Mouse (Mus musculus) granulocyte monocyte progenitor cell, adult 5-6 weeks (primary cell): ENCODE measurements around the gene Jam3. TPM values are rescaled to one million over a fixed set of nuclear protein-coding genes. Genes with fewer than 3 reads are reported as not detected.
"Not testable (repeated sequence)": the region's sequence is repeated elsewhere in the genome, so short reads cannot be mapped to it uniquely, and the experiment has no call there.

ENCODE experiments used
- ATAC-seq: replicated peaks from 2 replicates; pipeline ENCODE4 v1.8.0; 2016; ENCODE audit warnings: mild to moderate bottlenecking, moderate TSS enrichment, inconsistent platforms; ENCODE audit not compliant: poor library complexity, severe bottlenecking
- total RNA-seq, 2 experiments: library from RNA; stranded (forward) in 1 of 2; stranded (reverse) in 1 of 2; fragments of 200-712, 200-1000 nt in 1 of 2; fragments of >200 nt in 1 of 2; fragmentation: Nextera tagmentation in 1 of 2; gene quantifications; 2 replicates each; pipeline ENCODE4 v1.2.3; 2014 to 2017

Gene Jam3
- total RNA-seq, 2 experiments from 2014 or later, result 0.26 TPM; not detected in 1

DNA sequence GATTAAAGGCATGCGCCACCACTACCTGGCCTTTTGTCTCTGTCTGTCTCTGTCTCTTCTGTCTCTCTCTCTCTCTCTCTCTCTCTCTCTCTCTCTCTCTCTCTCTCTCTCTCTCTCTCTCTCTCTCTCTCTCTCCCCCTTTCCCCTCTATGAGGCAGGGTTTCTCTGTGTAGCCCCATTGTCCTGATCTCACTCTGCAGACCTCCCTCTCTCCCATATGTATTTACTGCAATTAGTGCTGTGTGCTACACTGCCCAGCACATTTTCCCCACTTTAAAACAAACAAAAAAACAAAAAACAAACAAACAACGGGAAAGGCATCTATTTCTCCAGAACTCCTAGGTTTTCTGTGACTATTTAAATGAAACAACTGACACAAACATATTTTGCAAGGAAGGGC lies 18.4 kb upstream of the Jam3 start:
- ATAC-seq, result no peak

DNA sequence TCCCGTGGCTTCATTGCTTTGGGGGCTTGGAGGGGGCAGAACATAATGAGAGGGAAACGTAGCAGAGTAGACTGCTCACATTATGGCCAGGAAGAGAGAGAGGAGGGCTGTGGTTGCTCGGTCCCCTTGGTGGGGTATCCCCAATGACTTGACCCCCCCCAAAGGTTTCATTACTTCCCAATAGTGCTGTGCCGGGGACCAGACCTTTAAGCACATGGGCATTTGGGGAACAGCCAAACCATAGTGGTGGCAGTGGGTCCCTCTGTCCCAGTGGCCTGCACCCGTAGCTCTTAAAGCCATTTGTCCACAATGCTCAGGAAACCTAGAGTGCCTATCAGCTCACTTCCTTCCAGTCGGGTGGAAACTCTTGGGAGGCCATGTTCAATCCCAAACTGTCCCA lies 17.6 kb upstream of the Jam3 start:
- peak; percentile 37; the same call in 1 of the 2 replicates for ATAC-seq

DNA sequence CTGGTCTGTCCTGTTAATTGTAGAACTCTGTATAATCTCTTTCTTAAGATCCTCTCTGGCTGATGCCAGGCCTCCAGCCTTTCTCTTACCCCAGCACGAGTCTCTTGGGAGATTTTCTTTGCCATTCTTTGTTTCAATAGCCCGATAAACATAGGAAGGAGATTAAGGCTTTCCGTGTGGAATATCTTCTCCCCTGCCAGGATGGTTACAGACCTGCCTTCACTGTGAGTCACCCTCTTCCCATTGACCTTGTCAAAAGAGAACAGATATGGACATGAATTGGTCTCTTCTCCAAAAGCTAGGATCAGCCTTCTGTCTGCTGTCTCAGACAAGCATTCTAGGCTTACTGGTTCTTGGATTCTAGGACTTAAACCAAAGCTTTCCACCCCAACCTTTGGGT lies 15.5 kb upstream of the Jam3 start:
- no peak for ATAC-seq

DNA sequence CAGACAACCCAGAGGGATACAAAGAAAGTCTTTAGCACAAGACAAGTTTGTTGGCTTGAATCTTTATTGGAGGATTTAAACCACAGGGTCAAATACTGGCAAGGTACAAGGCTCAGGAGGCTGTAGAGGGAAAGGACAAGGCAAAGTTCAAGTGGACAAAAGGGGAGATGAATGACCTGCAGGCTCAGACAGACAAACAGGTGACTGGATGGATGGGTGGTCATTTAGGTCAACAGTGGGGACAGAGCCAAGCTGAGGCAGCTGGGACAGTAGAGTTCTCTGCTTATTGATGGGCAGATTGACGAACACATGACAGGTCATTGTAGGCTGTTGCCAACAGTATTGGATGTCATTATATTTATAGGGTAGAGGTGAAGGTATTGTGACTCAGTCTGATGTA lies 11.8 kb upstream of the Jam3 start:
- ATAC-seq, result no peak

DNA sequence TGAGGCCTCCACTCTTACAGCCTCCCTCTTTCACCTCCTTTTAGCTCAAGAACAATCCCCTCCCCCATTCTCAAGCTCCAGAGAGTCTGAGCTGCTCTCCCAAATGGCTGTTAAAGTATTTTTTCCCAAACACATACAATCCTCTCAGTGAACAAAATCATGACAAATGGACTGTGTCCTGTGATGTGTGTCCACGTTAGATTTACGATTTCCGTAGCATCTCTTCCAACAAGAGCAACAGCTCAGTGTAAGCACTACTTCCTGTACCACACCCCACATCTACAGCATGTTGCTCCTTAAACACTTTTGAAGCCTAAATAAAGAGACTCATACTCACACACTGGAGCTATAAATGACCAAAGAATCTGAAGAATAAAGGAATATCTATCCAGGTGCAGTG lies 10.4 kb upstream of the Jam3 start:
- ATAC-seq, result no peak

DNA sequence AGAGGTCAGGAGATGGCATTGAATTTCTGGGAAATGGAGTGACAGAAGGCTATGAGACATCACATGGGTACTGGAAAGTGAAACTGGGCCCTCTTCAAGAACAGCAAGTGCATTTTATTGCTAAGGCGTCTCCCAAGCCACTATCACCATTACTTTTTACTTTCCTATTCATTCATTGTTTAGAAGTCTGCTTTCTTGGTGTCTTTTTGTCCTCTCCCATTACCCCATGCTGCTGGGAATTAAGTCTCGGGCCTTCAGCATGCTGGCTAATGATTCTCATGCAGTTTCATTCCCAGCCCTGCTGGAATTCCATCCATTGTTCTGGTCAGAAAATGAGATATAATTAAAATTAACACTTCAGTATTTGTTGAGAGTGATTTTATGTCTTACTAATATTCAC lies 9.7 kb upstream of the Jam3 start:
- no peak for ATAC-seq

DNA sequence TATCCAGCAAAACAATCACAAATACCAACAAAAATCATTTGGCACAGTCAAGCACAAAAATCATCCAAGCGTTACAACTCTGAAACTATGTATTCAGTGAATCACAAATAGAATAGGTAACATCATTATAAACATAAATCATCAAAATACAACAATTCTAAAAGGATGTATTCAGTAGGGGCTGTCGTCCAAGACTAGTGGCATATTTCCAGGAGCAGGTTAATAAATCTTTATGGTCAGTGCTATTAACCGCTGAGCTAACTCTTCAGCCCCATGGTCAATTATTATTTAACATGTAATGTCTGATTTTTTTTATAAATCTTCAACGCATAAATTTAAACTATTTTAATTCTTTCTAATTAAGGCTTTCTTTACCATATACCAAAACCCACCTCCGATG lies 8.4 kb upstream of the Jam3 start:
- not testable (repeated sequence) for ATAC-seq

DNA sequence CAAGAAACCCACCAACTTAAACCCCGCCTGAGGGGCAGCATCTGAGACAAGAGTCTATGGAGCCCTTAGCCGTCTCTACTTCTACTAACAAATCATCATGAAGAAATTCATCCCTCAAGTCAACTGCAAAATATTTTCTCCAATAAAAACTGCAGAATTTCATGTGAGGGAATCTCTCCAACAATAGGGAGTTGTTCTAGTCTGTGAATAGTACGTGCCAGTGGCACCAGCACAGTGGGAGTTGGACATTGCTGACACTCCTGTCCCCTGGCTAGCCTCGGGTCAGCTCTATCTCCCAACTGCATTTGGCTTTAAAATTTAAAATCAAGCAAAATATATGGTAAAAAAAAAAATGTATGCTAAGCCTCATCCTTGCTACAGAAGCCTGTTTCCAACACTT lies 1.4 kb downstream of the Jam3 start:
- no peak for ATAC-seq

DNA sequence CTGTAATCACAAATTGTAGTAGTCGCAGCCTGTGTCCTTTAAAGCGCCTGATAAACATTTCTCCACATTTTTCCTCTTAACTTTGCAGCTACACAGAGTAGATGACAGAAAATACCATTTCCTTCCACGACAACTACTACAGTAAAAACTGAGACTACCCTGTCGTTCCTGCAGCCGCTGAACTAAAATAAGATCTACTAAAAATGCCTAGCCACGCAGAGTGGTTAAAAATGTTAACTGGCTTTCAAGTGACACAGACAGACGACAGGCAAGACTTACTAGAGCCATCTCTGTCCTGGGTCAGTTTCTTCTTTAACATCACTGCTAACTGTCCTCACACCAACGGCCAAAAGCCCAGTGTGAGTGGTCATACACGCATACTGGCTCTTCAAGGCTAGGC lies 5.4 kb downstream of the Jam3 start:
- ATAC-seq, result no peak

DNA sequence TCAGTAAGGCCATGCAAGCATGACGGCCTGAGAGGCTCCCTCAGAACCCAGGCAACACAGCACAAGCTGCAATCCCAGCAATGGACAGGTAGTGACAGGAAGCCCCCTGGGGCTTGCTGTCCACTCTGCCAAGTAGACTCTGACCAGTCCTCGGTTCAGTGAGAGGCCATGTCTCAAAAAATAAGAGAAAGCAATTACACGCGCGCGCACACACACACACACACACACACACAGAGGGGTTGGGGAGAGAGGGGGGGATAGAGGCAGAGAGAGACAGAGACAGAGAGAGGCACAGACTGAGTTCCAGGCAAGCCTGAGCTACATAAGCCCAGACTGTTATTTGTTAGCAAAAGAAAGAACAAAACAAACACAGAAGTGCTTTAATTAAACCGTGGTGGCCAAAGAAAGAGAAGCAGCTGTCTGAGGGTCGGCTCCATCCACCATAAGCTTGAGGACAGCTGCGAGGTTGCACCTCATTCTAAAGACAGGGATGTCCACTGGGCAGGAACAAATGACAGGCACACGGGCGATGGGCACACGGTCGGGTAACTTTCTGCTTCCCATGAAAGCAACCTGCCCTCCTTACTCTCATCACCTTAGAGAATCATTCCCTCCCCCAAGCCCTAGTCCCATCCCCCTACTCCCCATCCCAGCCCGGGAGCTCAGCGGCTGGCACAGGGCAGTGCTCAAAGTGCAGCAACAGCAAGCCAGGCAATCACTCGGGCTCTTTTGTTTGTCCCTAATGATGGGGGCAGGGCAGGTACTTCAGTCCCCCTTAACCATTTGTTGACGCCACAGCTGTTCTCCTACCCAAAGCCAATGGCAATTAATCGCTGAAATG lies 6.4 kb downstream of the Jam3 start:
- ATAC-seq, result no peak

DNA sequence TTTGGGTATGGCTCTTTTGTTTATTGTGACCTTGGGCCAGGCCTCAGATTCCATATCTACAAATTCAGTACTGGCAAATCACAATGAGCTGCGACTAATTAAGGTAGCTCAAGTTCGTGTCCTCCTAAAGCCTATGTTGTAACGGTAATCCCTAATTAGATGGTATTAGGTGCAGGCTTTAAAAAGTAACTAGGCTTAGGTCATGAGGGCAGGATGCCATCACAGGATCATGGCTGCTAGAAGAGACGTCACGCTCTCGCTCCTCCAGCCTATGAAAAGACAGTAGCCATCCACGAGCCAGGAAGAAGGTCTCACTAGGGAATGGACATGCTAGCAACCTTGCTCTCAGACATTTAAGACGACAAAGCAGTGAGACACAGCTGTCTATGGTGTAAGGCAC lies 7.3 kb downstream of the Jam3 start:
- ATAC-seq, result no peak

DNA sequence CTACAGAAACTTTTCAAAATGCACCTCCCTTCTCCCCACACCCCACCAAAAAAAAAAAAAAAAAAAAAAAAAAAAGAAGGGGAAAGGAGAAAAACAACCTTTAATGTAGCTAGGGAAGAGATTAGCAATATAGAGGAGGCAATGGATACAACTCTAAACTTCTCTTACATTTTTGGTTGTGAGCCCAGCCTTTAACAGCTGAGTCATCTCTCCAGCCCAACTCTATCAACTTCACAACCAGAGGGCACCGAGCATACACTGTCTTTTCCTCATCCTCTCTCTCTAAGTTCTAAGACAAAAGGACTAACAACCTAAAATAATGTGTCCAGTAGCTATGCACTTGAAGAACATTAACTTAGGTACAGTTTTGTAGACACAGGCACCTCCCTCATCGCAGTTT lies 8.4 kb downstream of the Jam3 start:
- no peak for ATAC-seq

DNA sequence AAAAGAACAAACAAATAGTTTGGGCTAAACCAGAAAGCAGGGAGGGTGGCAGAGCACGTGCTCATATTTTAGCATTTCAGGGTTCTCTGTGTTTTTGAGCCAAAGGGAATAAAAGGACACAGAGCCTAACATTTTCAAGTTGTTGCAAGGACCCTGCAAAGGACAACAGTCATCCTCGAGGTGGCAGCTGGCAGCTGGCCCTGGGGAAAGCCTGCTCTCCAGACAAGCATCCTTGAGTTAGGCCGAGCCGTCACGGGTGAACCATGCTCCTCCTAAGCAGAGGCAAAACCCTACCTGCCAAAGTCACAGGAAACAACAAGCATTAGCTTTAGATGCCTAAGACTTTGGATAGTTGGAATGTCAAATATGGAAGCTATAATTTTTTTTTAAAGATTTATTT lies 10.2 kb downstream of the Jam3 start:
- ATAC-seq, result no peak

DNA sequence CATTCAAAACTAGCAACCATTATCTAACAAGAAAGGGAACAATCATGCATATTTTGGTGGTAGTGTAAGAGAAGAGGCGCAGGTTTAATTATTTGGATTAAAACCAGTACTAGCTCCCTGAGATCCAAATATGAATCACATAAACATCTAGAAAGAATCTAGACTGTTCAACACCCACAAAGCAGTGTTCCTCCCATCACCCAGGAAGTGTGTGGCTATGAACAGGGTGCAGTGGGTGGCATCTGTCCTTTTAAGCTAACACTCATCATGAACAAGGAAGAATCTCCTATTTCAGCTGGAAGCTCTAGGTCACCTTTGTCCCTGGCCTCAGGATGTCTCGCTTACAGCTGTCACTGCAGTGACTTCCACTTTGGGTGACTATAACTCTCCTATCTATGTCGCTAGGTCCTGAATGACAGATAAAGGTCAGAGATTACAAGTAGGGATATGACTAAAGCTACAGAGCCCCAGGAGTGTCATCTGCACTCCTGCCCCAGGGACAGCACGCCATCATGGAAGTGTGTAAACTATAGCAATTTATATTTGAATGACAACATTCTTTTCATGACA lies 10.9 kb downstream of the Jam3 start:
- no peak for ATAC-seq

DNA sequence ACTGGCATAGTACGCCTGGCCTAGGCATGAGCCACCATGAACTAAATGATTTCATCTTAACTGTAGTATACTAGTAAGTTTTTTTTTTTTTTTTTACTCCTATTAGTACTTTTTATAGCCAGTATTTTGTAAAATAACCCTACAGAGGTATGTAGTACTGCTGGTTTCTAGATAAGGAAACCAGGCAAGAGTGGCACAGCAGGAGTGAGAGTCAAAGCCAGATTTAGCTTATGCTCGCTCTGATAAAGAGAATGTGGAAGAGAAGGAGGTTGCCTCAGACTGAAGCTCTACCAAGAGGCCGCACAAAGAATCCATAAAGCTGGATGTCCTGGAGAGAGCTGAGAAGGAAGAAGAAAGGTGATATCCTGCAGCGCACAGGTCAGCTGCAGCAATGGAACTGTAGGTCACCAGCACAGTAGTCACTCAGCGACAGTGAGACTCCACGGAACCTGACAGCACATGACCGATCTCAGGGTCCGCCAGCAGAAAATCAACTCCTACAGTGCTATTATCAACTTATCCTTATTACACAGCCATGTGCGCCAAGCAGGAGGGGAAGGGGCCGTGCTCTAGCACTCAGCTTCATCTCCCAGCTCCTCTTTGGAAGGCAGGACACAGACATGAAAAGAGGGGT lies 14.7 kb downstream of the Jam3 start:
- ATAC-seq, result no peak

DNA sequence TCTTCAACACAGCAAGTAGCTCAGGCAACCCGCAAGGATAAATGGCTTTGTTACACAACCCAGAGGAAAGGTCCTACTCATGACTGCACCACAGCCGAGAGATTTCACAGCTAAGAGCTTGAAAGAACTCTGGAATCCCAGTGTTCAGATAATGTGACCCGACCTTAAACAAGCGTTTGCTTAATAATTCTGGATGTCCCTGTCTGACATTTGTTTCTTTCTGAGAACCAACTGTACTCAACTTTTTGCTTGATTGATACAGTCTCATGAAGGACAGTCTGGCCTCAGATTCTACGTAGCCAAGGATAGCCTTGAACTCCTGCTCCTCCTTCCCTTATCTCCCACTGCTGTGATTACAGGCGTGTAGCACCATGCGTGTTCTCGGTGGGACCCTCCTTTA lies 18.6 kb downstream of the Jam3 start:
- ATAC-seq, result no peak

DNA sequence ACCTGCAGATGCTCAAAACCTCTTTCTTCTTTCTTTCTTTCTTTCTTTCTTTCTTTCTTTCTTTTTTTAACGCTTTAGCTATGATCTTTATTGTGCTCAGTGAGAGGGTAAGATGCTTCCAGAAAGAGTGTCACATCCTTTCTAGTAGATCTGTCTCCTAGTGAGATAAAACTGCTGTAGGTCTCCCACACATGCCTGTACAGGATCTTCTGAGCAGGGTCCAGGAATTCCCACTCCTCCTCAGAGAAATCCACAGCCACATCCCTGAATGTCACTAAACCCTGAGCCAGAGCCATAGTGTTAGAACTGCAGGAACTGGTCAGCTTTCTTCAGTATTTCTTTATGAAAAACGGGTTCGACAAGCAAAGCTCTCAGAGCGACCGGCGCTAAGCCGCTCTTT lies 19.8 kb downstream of the Jam3 start:
- ATAC-seq, result no peak

DNA sequence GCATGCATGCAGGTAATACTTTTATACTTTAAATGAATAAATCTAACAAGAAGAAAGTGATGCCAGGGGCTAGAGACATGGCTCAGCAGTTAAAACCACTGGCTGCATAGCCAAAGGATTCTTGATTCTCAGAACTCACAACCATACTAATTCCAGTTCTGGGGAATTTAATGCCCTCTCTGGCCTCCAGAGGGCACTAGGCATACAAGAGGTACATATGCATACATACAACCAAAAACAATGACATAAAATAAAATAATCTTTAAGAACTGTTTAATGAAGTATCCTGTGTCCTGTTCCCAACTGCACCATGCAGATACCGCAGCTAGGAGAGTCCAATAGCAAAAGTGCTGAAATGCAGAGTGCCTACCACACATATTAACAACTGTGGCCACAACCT lies 20.8 kb downstream of the Jam3 start:
- ATAC-seq, result peak; percentile 55; the same call in 1 of the 2 replicates

DNA sequence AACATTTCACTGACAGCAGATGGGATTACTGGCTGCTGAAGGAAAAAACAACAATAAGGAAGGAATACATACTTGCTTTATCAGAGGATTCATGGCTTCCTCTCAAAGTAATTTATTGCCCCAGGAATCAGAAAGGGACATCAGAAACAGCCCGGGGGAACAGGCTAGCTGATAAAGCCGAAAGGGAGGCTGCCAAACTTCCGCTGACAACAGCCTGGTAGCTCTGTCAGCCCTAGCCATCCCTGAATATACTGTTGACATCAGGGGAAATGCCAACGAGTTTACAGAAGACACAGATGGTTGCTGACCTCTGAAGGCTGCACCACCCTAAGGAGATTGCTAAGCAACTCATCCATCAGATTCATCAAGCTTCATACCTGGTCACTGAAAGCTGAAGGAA lies 26.6 kb downstream of the Jam3 start:
- no peak for ATAC-seq

DNA sequence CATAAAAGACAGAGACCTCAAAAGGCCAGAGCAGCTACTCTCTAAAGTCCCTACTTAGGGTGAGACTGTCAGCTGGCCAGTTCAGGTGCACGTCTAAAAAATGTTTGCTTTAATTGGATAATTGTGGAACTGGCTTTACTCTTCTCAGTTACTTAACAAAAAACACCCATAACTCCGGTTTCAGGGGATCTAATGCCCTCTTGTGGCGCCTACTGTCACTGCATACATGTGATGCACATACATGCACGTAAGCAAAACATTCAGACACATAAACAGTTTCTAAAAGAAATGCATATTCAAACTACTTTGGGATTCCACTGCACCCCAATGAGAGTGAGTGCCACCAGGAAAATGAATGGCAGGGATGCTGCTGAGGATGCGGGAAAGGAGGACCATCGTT lies 28.7 kb downstream of the Jam3 start:
- no peak for ATAC-seq

DNA sequence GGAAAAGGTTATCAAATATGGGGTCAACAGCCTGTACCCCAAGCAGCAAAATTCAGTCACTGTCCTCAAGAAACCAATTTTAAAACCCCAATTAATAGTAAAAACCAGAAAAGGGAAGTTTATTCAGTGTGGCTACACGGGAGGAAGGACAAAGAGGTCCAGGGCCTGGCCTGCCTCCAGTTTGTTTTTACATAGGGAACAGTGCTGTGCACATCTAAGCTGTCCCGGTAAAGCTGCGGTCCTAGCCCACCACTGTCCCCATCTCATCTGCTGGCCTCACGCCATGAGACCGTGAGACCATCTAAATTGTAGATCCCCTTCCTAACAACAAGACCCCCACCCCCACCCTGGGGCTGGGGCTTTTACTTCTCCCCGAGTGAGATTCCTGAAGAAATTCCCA lies 29.8 kb downstream of the Jam3 start:
- ATAC-seq, result peak; percentile 63

DNA sequence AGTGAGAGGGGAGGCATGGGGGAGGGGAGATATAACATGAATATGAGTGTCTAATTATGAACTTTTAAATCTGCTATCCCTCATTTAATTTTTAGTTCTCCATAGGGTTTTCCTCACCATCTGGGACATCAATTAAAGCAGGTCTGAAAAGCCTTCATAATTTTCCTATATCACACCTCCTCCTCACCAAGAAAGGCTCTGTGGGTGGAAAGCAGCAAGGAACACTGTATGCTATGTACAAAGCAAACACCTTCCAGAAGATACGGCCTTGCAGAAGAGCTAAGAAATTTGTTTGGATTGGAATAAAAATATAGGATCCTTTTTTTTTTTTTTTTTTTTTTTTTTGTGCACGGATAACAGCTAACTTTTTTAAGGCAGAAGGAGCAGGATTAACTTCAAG lies 31.3 kb downstream of the Jam3 start:
- ATAC-seq, result no peak
